Mouse (Mus musculus) erythroblast, embryonic 14.5 days (primary cell): ENCODE data around the gene Slco3a1.

Source experiments
- GATA1 ChIP-seq: IDR thresholded peaks from 2 replicates; pipeline ENCODE4 v1.6.1; 2012; ENCODE audit warnings: low read length, inconsistent platforms, mixed read lengths
- TAL1 ChIP-seq: IDR thresholded peaks from 3 replicates; pipeline ENCODE4 v1.6.1; 2012; ENCODE audit warnings: low read length, inconsistent platforms, mixed read lengths

DNA sequence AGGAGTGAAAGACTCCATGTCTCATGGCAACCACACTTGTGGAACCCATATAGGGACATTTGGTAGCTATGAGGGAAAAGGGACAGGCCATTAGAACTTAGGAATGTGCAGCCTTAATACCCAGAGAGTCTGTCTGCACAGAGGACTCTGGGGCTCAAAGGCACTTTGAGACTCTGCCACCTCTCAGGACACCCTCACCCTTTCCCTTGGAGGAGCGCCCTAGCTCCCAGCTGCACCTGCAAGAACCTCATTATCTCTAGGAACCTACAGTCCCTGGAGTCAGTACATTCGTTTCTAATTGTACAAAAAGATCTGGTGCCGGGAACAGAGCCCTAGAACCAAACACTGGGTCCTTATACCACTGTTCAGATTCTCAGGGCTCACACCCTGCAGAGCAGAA lies 66.4 kb downstream of the Slco3a1 start:
- TF ChIP-seq GATA1 (no peak), TAL1 (no peak)
